Mouse (Mus musculus) thymus, postnatal 0 days (tissue): Measurements from ENCODE around the gene Vmn2r9. TPM values are rescaled to one million over a fixed set of nuclear protein-coding genes. Genes with fewer than 3 reads are reported as not detected.
A peak's percentile ranks its signal among the peaks of the same experiment; 100 is the strongest.
"Not testable (repeated sequence)": the region's sequence is repeated elsewhere in the genome, so short reads cannot be mapped to it uniquely, and the experiment has no call there.

Experiments used
- DNase-seq: peaks from one replicate; pipeline ENCODE4 v3.0.0-alpha.2; 2015; ENCODE audit warnings: low spot score
- polyA plus RNA-seq: library from polyadenylated mRNA; unstranded; fragments of >200 nt; fragmentation: Nextera tagmentation; extraction: Ambion mirVana; gene quantifications from 2 replicates; pipeline ENCODE4 v1.2.1, GENCODE M21; 2015

Gene Vmn2r9
- not detected in 2 replicates for polyA plus RNA-seq

DNA sequence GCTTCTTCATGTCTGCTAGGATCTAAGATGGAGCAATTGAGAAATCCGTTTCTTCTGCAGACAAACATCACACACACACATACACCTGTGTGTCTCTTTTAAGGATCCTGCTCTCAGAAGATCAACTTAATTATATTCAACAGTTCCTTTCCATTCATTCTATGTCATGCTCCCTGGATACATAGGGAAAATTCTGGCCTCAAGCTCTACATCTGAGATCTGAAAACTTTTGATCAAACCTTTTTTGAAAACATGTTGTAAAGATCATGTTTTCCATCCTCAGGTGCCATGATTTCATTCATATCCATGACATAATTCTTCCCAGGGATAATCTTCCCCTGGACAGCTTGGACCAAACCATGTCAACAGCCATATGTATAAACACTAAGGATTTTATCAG is at the start of gene Vmn2r9:
Vmn2r9 (minus strand) TSS at position 101 of the 400 bp plus-strand sequence.
- not testable (repeated sequence) for DNase-seq

DNA sequence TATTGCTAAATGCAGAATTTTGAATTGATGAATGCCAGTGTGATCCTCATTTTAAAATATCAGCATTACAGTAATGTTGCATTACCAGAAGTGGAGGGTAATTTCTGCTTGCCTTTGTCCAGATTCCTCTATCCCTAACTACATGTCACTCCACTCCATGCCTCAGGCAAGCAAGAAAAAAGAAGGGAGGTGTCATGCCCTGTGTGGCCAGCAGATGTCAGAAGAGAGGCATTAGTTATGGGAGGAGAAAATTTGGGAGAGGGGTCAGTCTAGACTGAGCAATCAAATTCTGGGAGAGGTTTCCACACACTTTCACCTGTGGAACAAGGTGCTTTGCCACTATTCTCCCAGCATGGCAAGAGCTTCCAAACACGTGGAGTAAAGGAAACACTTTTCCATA is 14.3 kb upstream of the Vmn2r9 start:
- peak; percentile 2 for DNase-seq

DNA sequence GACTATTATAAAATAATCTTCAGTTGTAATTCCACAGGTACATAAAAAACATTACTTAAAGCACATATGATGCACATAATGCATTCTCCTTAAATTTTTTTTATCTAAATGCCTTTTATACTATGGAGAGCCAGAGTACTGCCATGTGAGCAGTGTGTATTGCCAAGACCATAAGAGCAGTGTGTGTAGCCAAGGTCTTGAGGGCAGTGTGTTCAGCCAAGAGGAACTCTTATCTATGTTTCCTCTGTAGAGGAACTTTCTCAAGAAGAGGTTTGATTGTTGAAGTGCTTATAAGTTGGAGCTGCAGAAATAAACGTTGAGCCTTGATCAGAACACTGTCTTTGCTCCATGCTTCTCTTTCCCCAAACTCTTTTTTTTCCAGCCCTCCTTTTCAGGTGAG is 2.9 kb downstream of the Vmn2r9 start:
- no peak for DNase-seq

DNA sequence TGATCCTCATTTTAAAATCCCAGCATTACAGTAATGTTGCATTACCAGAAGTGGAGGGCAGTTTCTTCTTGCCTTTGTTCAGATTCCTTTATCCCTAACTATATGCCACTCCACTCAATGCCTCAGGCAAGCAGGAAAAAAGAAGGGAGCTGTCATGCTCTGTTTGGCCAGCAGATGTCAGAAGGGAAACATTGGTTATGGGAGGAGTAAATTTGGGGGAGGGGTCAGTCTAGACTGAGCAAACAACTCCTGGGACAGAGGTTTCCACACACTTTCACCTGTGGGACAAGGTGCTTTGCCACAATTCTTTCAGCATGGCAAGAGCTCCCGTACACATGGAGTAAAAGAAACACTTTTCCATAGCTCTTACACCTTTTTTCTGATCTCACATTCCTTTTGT is 16.2 kb downstream of the Vmn2r9 start:
- DNase-seq: no peak

DNA sequence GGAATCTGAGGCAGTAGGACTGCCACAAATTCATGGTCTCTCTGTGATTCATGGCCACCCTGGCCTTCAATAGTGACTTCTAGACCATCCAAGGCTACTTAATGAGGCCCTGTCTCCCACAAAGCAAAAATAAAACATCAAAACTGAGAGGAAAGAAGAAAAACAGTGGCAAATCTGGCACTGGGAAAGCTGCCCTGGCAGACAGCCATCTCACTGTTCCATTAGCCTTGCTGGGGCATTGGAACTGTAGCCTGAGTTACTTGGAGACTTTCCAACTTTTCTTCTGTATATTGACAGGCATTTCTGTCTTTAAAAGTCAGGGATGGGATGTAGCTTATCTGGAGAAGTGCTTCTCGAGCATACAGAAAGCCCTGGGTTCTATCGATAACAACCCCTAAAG is 29.1 kb downstream of the Vmn2r9 start:
- DNase-seq: no peak

DNA sequence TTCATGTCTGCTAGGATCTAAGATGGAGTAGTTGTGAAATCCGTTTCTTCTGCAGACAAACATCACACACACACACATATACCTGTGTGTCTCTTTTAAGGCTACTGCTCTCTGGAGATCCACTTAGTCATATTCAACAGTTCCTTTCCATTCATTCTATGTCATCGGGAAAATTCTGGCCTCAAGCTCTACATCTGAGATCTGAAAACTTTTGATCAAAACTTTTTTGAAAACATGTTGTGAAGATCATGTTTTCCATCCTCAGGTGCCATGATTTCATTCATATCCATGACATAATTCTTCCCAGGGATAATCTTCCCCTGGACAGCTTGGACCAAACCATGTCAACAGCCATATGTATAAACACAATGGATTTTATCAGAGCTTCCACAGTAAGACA is 43.7 kb downstream of the Vmn2r9 start, which contains the start of gene Vmn2r8:
Vmn2r8 (minus strand) TSS at position 101 of the 400 bp plus-strand sequence.
- not testable (repeated sequence) for DNase-seq

DNA sequence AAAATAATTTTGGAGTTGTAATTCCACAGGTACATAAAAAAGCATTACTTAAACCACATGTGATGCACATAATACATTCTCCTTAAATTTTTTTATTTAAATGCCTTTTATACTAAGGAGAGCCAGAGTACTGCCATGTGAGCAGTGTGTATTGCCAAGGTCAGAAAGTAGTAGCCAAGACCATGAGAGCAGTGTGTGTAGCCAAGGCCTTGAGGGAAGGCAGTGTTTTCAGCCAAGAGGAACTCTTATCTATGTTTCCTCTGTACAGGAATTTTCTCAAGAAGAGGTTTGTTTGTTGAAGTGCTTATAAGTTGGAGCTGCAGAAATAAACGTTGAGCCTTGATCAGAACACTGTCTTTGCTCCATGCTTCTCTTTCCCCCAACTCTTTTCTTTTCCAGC is 48.8 kb downstream of the Vmn2r9 start:
- no peak for DNase-seq

DNA sequence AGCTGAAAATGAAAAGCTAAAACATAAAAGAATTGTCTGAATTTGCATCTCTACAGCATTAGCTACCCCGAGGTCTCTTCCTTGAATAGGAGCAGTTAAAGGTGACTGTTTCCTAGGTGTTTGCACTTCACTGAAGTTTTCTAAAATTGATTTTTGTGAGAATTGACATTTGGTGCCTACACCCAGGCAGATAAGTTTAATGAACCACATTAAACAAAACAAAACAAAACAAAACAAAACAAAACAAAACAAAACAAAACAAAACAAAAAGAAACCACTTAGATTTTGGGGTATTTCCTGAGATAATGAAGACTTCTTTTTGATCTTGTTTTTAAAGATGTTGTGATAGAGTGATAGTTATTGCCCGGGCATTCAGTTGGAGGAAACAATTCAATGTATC is 57.1 kb downstream of the Vmn2r9 start, which contains the start of gene Tmed11:
Tmed11 (minus strand) TSS at position 101 of the 400 bp plus-strand sequence.
- not testable (repeated sequence) for DNase-seq

DNA sequence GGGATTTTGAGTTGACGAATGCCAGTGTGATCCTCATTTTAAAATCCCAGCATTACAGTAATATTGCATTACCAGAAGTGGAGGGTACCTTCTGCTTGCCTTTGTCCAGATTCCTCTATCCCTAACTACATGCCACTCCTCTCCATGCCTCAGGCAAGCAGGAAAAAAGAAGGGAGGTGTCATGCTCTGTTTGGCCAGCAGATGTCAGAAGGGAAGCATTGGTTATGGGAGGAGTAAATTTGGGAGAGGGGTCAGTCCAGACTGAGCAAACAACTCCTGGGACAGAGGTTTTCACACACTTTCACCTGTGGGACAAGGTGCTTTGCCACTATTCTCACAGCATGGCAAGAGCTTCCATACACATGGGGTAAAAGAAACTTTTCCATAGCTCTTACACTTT is 62.0 kb downstream of the Vmn2r9 start:
- DNase-seq: not testable (repeated sequence)

Other genes starting within 250 kb of the Vmn2r9 start
- gene Gak, start 222.8 kb downstream of the Vmn2r9 start, polyA plus RNA-seq: 44.6 and 50.1 TPM in 2 replicates
- gene Tmem175, start 222.8 kb downstream of the Vmn2r9 start, polyA plus RNA-seq: 25.2 and 28.3 TPM in 2 replicates
- gene Idua, start 192.3 kb downstream of the Vmn2r9 start, polyA plus RNA-seq: 5.4 and 6.2 TPM in 2 replicates
- 5.0 and 6.6 TPM in 2 replicates for gene Dgkq, start 182.9 kb downstream of the Vmn2r9 start, polyA plus RNA-seq
- gene Slc26a1, start 177.0 kb downstream of the Vmn2r9 start, polyA plus RNA-seq: 0.14 and 0.20 TPM in 2 replicates
- gene Fgfrl1, start 160.2 kb downstream of the Vmn2r9 start, polyA plus RNA-seq: 4.1 and 5.1 TPM in 2 replicates
- gene Rnf212, start 77.6 kb downstream of the Vmn2r9 start, polyA plus RNA-seq: not detected in 2 replicates
- gene Tmed11, start 57.2 kb downstream of the Vmn2r9 start, polyA plus RNA-seq: not detected in 2 replicates
- gene Vmn2r8, start 43.8 kb downstream of the Vmn2r9 start, polyA plus RNA-seq: not detected in 2 replicates
- not detected in 2 replicates for gene Vmn2r10, start 153.9 kb upstream of the Vmn2r9 start, polyA plus RNA-seq
- gene Vmn2r11, start 207.0 kb upstream of the Vmn2r9 start, polyA plus RNA-seq: not detected in 2 replicates
- not detected in 2 replicates for gene Vmn2r12, start 245.3 kb upstream of the Vmn2r9 start, polyA plus RNA-seq